Mouse (Mus musculus) heart, adult 2 months (tissue): ENCODE measurements at regions not wholly inside any gene's neighbourhood (a gene's known extent, or its start where the extent isn't known, plus 50 kb on each side); places are given as distances from the start of the nearest gene placed in this dataset.

Experiments used
- CTCF ChIP-seq: fragments of 200-600 bp; IDR thresholded peaks from 2 replicates; pipeline ENCODE4 v1.8.1; 2022; ENCODE audit warnings: antibody characterized with exemption, mild to moderate bottlenecking, moderate library complexity
- EP300 ChIP-seq: fragments of 200-500 bp; IDR thresholded peaks from 2 replicates; pipeline ENCODE4 v1.6.1; 2011; ENCODE audit warnings: low read depth, low read length, control low read depth; ENCODE audit not compliant: insufficient read depth

GRCm38 (mm10) chr9:31649073-31649472 is 184.8 kb upstream of the Tmem45b start:
- TF ChIP-seq EP300 (no peak), CTCF (no peak)
